Mouse (Mus musculus): ENCODE measurements around the gene Sim2.

Gene Sim2

GRCm38 (mm10) chr16:94168655-94169545 lies 84.2 kb downstream of the Sim2 start:
- no peak for DNase-seq (ENCODE audit: low spot score)

- DNase-seq (ENCODE audit: low spot score): no peak
Observed at GRCm38 (mm10) chr16:94170218-94170617, 85.5 kb downstream of the Sim2 start.

GRCm38 (mm10) chr16:94173361-94173760 lies 88.6 kb downstream of the Sim2 start:
- DNase-seq (ENCODE audit: low spot score): no peak

GRCm38 (mm10) chr16:94175366-94175986 lies 90.7 kb downstream of the Sim2 start:
- DNase-seq (ENCODE audit: low spot score): no peak

Data from c-Kit-positive CD71-positive TER-119-positive erythroid progenitor cells, embryonic 14.5 days (primary cell).